18 mouse cellular contexts compared by ENCODE assay signal in genomic region chr9:31650362-31651130, GRCm38 (mm10).
DNase-seq lines count a peak whose midpoint lies in the region.
"Had no signal": no experiment of that assay in that cellular context is flagged by ENCODE, and none has a peak within 500 bp of the region (broad histone marks: within the 10 kb centered on the region; RNA-seq: fewer than 3 reads in every experiment).

No protein-coding gene starts in this region.

- intact Hi-C loops in left cerebral cortex, postnatal 36 days (cut with DNase I), result no loop called here

- DNase-seq in heart, adult 11 months, result peak; percentile 54
- DNase-seq in heart, adult 18-20 months, result no peak
- DNase-seq in 3T3-L1 (ENCODE audit: low read depth, low spot score), result peak; percentile 44
- DNase-seq in adrenal gland, adult 8-10 months, result peak; percentile 24
- peak; percentile 27 for DNase-seq in fibroblast of lung, adult 2 months (ENCODE audit: low read depth)
- no peak for DNase-seq in lung, postnatal 36 days
- no peak for DNase-seq in left cerebral cortex, postnatal 36 days (ENCODE audit: low spot score in 2 of 2)
- no peak for DNase-seq in right cerebral cortex, adult 2 months (ENCODE audit: low spot score in 2 of 2)
- DNase-seq: cerebellum, adult 18-20 months; cerebellum, postnatal 14 days; gastrocnemius, postnatal 10 days; heart, adult 2 months; heart, postnatal 14 days; kidney, adult 11 months; kidney, postnatal 36 days; liver, postnatal 0 days; retina, postnatal 1 day; thymus, postnatal 25 days had no signal

Comparison
In these comparisons a context has a peak if more than half of its experiments do, and no peak if none do; other contexts are left out.
1. DNase-seq: peak in heart, adult 11 months (single experiment), 3T3-L1 (single experiment), adrenal gland, adult 8-10 months (single experiment) and fibroblast of lung, adult 2 months (single experiment); none in heart, adult 18-20 months (0 of 2), lung, postnatal 36 days (single experiment), left cerebral cortex, postnatal 36 days (0 of 2) and right cerebral cortex, adult 2 months (0 of 2).